Mouse (Mus musculus) kidney, postnatal 0 days (tissue): ENCODE measurements around the gene Olfr716. TPM values are rescaled to one million over a fixed set of nuclear protein-coding genes. Genes with fewer than 3 reads are reported as not detected.
"Not testable (repeated sequence)": the region's sequence is repeated elsewhere in the genome, so short reads cannot be mapped to it uniquely, and the experiment has no call there.

ENCODE experiments used
- ATAC-seq: fragments of 200-750 bp; cut with Nextera tagmentation; replicated peaks from 2 replicates; pipeline ENCODE4 v1.8.0; 2017; ENCODE audit warnings: low read depth, moderate number of reproducible peaks, moderate TSS enrichment, moderate library complexity; ENCODE audit not compliant: low FRiP score
- DNase-seq: peaks from one replicate; pipeline ENCODE4 v3.0.0-alpha.2; 2016; ENCODE audit warnings: low spot score
- H3K27ac ChIP-seq: fragments of 300-500 bp; sonication (generic); 2 replicates; pipeline ENCODE4 v1.5.1; 2014; ENCODE audit warnings: mild to moderate bottlenecking
- H3K27me3 ChIP-seq: fragments of 300-500 bp; sonication (generic); 2 replicates; pipeline ENCODE4 v1.6.1; 2014; ENCODE audit warnings: low read length, mixed read lengths; ENCODE audit not compliant: insufficient read depth
- H3K36me3 ChIP-seq: fragments of 300-500 bp; sonication (generic); 2 replicates; pipeline ENCODE4 v1.6.1; 2014; ENCODE audit warnings: low read length, mixed read lengths; ENCODE audit not compliant: insufficient read depth
- H3K4me1 ChIP-seq: fragments of 300-500 bp; sonication (generic); replicated peaks from 2 replicates; pipeline ENCODE4 v1.6.1; 2014; ENCODE audit warnings: antibody characterized with exemption, low read length, mixed read lengths; ENCODE audit not compliant: insufficient read depth
- H3K4me2 ChIP-seq: fragments of 300-500 bp; sonication (generic); 2 replicates; pipeline ENCODE4 v1.6.1; 2014; ENCODE audit warnings: mild to moderate bottlenecking, low read length, moderate library complexity, mixed read lengths
- H3K4me3 ChIP-seq: fragments of 300-500 bp; sonication (generic); replicated peaks from 2 replicates; pipeline ENCODE4 v1.5.1; 2014; ENCODE audit warnings: low read depth, low read length
- H3K9ac ChIP-seq: fragments of 300-500 bp; sonication (generic); 2 replicates; pipeline ENCODE4 v1.6.1; 2014; ENCODE audit warnings: low read depth, low read length
- H3K9me3 ChIP-seq: fragments of 300-500 bp; sonication (generic); replicated peaks from 2 replicates; pipeline ENCODE4 v1.6.1; 2016; ENCODE audit warnings: low read length, inconsistent platforms, mixed read lengths
- CTCF ChIP-seq: IDR thresholded peaks from 2 replicates; pipeline ENCODE4 v1.5.1; 2016; ENCODE audit warnings: antibody characterized with exemption, low read depth, mild to moderate bottlenecking, moderate library complexity
- WGBS: fragments of 180-500 bp; shearing (Covaris S2); extraction: QIAGEN DNeasy Blood & Tissue Kit; methylation state at CpG from one replicate; pipeline ENCODE4 v1.1.7; 2014; 5-methylcytosine and 5-hydroxymethylcytosine counted together
- polyA plus RNA-seq: library from polyadenylated mRNA; unstranded; fragments of >200 nt; fragmentation: Nextera tagmentation; extraction: Ambion mirVana; gene quantifications from 2 replicates; pipeline ENCODE4 v1.2.1, GENCODE M21; 2015

Gene Olfr716
- not detected in 2 replicates for polyA plus RNA-seq

- H3K4me3 ChIP-seq, H3K9me3 ChIP-seq, H3K27me3 ChIP-seq, ATAC-seq, H3K4me2 ChIP-seq, H3K27ac ChIP-seq, DNase-seq, H3K36me3 ChIP-seq, H3K9ac ChIP-seq, H3K4me1 ChIP-seq: not testable (repeated sequence)
- 61% methylated on average over 2 of the region's 2 CpGs for WGBS
Measured at GRCm38 (mm10) chr7:107138027-107138426, at the start of gene Olfr716. Olfr716 (plus strand) TSS chr7:107138327.

GRCm38 (mm10) chr7:107092920-107093319, 45.2 kb upstream of the Olfr716 start, which contains the start of gene Olfr17:
Olfr17 (plus strand) TSS chr7:107093220.
- DNase-seq (no peak), ATAC-seq (no peak)
- WGBS = 56% methylated on average over 1 of the region's 1 CpGs
- no peak within 1 kb of the TSS for H3K4me3 ChIP-seq
- H3K4me1 ChIP-seq = no peaks in the 10 kb centered on the region
- no peak within 1 kb of the TSS for H3K27ac ChIP-seq
- H3K9ac ChIP-seq = no peak within 1 kb of the TSS
- no peaks in the 10 kb centered on the region for H3K27me3 ChIP-seq
- H3K36me3 ChIP-seq = no peaks in the 10 kb centered on the region
- no peaks in the 10 kb centered on the region for H3K9me3 ChIP-seq
- TF ChIP-seq CTCF = no peak
- H3K4me2 ChIP-seq = no peak within 1 kb of the TSS

DNA sequence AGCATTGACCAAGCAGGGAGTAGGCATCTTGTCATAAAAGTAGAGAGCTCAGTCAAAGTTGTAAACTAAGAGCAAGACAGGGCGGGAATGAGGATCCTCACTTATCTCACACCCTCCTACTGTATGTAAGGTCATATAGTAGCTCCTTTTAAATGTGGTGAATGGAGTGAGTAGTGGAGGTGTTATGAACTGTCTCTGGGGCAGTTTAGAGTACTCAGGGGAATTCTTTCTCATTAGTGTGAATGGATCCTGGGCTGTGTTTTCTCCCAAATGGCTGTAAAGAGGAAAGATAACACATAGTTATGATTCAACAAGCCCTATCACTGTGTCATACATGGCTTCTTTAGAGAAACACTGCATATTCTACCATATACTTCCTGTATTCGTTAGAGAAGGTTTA, 27.9 kb upstream of the Olfr716 start, which contains the start of gene Olfr715b:
Gene Olfr715b, minus strand, starts transcription at position 101 of the 400 bp plus-strand sequence.
- ATAC-seq, H3K4me3 ChIP-seq, H3K4me2 ChIP-seq, H3K4me1 ChIP-seq, H3K27ac ChIP-seq, H3K36me3 ChIP-seq, H3K9ac ChIP-seq, DNase-seq, H3K9me3 ChIP-seq, H3K27me3 ChIP-seq: not testable (repeated sequence)
- WGBS = 70% methylated on average over 1 of the region's 2 CpGs

DNA sequence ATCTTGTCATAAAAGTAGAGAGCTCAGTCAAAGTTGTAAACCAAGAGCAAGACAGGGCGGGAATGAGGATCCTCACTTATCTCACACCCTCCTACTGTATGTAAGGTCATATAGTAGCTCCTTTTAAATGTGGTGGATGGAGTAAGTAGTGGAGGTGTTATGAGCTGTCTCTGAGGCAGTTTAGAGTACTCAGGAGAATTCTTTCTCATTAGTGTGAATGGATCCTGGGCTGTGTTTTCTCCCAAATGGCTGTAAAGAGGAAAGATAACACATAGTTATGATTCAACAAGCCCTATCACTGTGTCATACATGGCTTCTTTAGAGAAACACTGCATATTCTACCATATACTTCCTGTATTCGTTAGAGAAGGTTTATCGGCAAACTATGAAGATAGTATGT, 7.1 kb upstream of the Olfr716 start, which contains the start of gene Olfr715:
Gene Olfr715, minus strand, starts transcription at position 101 of the 400 bp plus-strand sequence.
- not testable (repeated sequence) for ATAC-seq, H3K9ac ChIP-seq, H3K9me3 ChIP-seq, H3K36me3 ChIP-seq, H3K4me3 ChIP-seq, H3K27me3 ChIP-seq, H3K4me2 ChIP-seq, H3K27ac ChIP-seq, DNase-seq, H3K4me1 ChIP-seq
- 92% methylated on average over 2 of the region's 3 CpGs for WGBS

- WGBS = 81% methylated on average over 10 of the region's 10 CpGs
- no peaks in the 10 kb centered on the region for H3K9me3 ChIP-seq
- H3K4me2 ChIP-seq = no peak within 1 kb of the TSS
- no peaks in the 10 kb centered on the region for H3K4me1 ChIP-seq
- no peak for TF ChIP-seq CTCF
- DNase-seq (no peak), ATAC-seq (no peak)
- no peak within 1 kb of the TSS for H3K9ac ChIP-seq
- H3K27me3 ChIP-seq = no peaks in the 10 kb centered on the region
- no peak within 1 kb of the TSS for H3K27ac ChIP-seq
- H3K36me3 ChIP-seq = no peaks in the 10 kb centered on the region
- H3K4me3 ChIP-seq = no peak within 1 kb of the TSS
Measured at GRCm38 (mm10) chr7:107166690-107167089, 28.6 kb downstream of the Olfr716 start, which contains the start of gene Nlrp14. Nlrp14 (plus strand) TSS chr7:107166990.

DNA sequence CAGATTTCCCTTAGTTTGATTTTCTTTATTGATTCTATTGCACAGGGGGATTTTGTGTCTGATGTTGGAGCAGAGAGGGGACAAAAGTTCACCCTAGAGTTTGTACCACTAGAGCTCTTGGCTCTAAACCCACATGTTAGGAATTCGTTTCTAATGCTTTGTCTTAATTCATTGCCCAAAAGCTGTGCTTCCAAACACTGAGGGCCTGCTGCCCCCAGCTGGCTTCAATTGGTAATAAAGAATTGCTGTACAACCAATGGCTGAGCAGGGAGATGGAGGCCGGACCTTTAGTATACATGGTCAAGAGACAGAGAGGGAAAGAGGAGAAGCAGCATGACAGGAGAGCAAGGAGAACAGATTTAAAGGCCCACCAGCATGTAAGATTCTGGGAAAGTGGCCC, 42.3 kb downstream of the Olfr716 start:
- Histone ChIP-seq H3K27ac (no peak overlapping the region), H3K9me3 (no peaks in the 10 kb centered on the region), H3K9ac (no peak overlapping the region), H3K4me3 (no peak overlapping the region), H3K4me2 (no peak overlapping the region), H3K4me1 (no peaks in the 10 kb centered on the region), H3K27me3 (no peaks in the 10 kb centered on the region), H3K36me3 (no peaks in the 10 kb centered on the region)
- TF ChIP-seq CTCF = peak; percentile 14; the same call in 1 of the 2 replicates
- WGBS = 26% methylated on average over 2 of the region's 2 CpGs
- no peak for ATAC-seq
- DNase-seq = no peak

Other genes with a start within 250 kb of the Olfr716 start
- not detected in 2 replicates for gene Olfr707, start 237.1 kb upstream of the Olfr716 start, polyA plus RNA-seq
- not detected in 2 replicates for gene Olfr1532-ps1, start 230.3 kb upstream of the Olfr716 start, polyA plus RNA-seq
- gene Olfr709-ps1, start 206.1 kb upstream of the Olfr716 start, polyA plus RNA-seq = not detected in 2 replicates
- gene Olfr710, start 190.0 kb upstream of the Olfr716 start, polyA plus RNA-seq = not detected in 2 replicates
- not detected in 2 replicates for gene Olfr6, start 174.4 kb upstream of the Olfr716 start, polyA plus RNA-seq
- gene Olfr711, start 162.9 kb upstream of the Olfr716 start, polyA plus RNA-seq = not detected in 2 replicates
- not detected in 2 replicates for gene Olfr2, start 132.3 kb upstream of the Olfr716 start, polyA plus RNA-seq
- gene Olfr713, start 107.2 kb upstream of the Olfr716 start, polyA plus RNA-seq = not detected in 2 replicates
- gene Olfr714, start 67.3 kb upstream of the Olfr716 start, polyA plus RNA-seq = not detected in 2 replicates
- gene Olfr17, start 45.1 kb upstream of the Olfr716 start, polyA plus RNA-seq = not detected in 2 replicates
- not detected in 2 replicates for gene Olfr715b, start 28.0 kb upstream of the Olfr716 start, polyA plus RNA-seq
- not detected in 2 replicates for gene Olfr715, start 7.2 kb upstream of the Olfr716 start, polyA plus RNA-seq
- gene Nlrp14, start 28.7 kb downstream of the Olfr716 start, polyA plus RNA-seq = not detected in 2 replicates
- gene Rbmxl2, start 71.1 kb downstream of the Olfr716 start, polyA plus RNA-seq = not detected in 2 replicates
- 2.2 and 3.2 TPM in 2 replicates for gene Syt9, start 232.4 kb downstream of the Olfr716 start, polyA plus RNA-seq